Mouse (Mus musculus): ENCODE results near the gene Pdpk1. TPM values are rescaled to one million over a fixed set of nuclear protein-coding genes. Genes with fewer than 3 reads are reported as not detected.

Gene Pdpk1
- total RNA-seq, 2 experiments from 2014 or later, result 52.6 to 60.6 TPM

GRCm38 (mm10) chr17:24045608-24046007 is 105.1 kb downstream of the Pdpk1 start:
- DNase-seq (ENCODE audit: low spot score in 2 of 2), result no peak

DNA sequence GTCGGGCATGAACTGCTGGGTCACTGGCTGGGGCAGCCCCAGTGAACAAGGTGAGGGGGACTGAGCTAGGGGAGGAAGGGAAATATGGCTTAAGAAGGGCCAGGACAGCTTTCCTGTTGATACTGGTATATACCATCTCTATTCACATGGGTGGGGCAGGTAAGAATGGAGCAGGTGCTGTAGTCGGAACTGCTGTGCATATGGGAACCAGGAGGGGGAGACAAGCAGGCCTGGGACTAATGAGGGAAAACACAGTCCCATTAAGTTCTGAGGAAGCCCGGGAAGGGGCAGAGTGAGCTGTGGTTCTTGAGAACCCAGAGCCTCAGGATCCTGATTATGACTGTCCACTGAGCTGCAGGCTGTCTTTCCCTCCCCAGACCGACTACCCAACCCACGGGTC is 106.2 kb downstream of the Pdpk1 start:
- no peak for DNase-seq (ENCODE audit: low spot score in 2 of 2)

DNA sequence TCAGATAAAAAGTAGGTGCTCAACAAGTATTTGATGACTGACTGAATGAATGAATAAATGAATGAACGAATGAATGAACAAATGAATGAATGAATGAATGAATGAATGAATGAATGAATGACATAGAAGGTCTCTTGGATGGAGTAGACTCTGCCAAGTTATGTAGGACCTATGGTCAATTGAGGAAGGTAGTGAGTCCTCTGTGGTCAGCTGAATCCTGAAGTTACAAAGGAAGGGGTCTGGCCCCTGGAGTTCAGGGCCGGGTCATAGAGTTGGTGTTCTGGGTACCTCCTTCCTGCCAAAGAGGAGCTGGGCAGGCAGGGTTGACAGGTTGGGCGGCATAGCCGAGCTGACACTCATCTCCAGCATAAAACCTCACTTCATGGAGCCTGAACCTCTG is 112.9 kb downstream of the Pdpk1 start, which contains the start of gene Prss27:
TSS of gene Prss27 (plus strand) at position 301 of the 400 bp plus-strand sequence.
- no peak for DNase-seq (ENCODE audit: low spot score in 2 of 2)

DNA sequence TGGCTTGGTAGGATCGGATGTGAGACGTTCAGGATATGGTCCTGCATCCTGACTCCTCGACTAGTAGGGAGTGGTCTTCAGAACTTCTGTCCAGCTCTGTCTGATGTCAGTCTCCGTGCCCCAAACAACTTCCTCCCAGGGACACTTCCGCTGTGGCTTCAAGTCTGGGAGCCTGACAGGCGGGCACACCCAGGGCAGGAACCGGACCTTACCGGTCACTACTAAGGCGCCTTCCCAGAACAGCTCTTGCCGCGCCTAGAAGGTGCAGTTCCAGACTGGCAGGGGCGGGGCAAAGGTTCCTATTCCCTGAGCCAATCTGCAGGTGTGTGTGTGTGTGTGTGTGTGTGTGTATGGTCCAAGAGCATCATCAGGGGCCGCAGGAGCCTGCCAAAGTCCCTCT is 113.4 kb downstream of the Pdpk1 start:
- DNase-seq (ENCODE audit: low spot score in 2 of 2), result no peak

DNA sequence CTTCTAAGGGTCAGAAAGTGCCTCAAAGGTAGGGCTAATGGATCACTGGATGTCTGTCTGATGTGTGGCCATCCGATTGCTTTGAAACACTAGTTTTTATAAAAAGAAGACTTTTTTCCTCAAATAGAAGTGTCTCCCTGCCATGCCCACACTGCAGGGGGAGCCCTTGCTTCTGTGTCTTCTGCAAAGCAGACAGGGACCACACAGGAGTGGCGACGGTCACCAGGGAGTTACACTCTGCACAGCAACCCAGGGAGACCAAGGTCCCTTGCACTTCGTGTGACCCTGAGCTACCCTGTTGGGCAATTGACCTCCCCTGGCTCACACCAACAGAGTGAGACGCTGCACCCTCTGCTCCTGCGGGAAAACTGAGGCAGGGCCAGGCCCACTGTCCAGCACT is 113.8 kb downstream of the Pdpk1 start:
- DNase-seq (ENCODE audit: low spot score in 2 of 2), result no peak

DNA sequence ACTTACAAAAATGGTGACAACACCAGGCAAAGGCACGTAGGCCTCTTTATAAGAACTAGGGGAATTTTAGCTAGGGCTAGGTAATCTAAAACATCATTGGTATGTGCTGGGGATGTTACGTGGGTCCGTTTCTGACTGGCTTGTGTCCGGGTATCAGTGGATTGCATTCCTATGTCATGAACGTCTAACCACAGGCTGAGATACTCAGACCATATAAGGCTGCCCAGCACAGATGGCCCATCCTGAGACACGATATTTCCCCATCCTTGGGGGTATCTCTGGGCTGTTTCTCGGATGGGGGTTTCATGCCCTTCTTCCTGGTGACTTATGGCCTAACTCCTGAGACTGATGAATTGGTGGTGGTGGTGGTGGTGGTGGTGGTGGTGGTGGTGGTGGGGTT is 115.6 kb downstream of the Pdpk1 start:
- DNase-seq (ENCODE audit: low spot score in 2 of 2), result no peak

GRCm38 (mm10) chr17:24030551-24030950 is 120.2 kb downstream of the Pdpk1 start:
- DNase-seq (ENCODE audit: low spot score in 2 of 2), result no peak

DNA sequence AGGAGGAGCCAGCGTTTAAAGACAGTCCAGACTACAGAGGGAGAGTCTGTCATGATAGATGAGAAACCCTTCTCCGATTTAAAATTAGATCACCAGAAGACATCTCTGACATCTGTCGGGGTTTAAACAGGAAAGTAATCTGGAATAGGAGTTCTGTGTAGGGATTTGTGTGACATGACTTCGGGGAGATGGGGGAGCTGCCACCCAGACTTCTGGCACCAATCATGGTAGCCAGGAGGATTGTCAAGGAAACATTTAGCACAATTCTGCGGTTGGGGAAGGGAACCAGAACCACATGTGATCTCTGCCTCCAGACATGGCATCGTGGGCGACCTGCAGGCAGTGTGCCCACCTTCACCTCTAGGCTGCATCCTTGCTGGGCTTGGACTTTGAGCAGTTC is 121.2 kb downstream of the Pdpk1 start:
- DNase-seq (ENCODE audit: low spot score in 2 of 2), result no peak

Other genes with a start within 250 kb of the Pdpk1 start
- gene Dcpp3, start 233.5 kb downstream of the Pdpk1 start, total RNA-seq (2021), result not detected
- not detected for gene Sbp, start 209.3 kb downstream of the Pdpk1 start, total RNA-seq (2021)
- not detected for gene Sbpl, start 195.7 kb downstream of the Pdpk1 start, total RNA-seq (2021)
- not detected for gene Prss30, start 170.4 kb downstream of the Pdpk1 start, total RNA-seq (2021)
- gene Prss22, start 152.8 kb downstream of the Pdpk1 start, total RNA-seq (2021), result not detected
- not detected for gene Prss27, start 112.8 kb downstream of the Pdpk1 start, total RNA-seq (2021)
- 10 to 100 TPM; 26.0 to 30.4 TPM for gene Kctd5, start 77.4 kb downstream of the Pdpk1 start, total RNA-seq (2021)
- gene Amdhd2, start 12.8 kb upstream of the Pdpk1 start, total RNA-seq (2021), result 10 to 100 TPM; 20.2 to 24.7 TPM
- 100 to 1,000 TPM; 193 to 194 TPM for gene Atp6v0c, start 18.8 kb upstream of the Pdpk1 start, total RNA-seq (2021)
- gene Tbc1d24, start 54.6 kb upstream of the Pdpk1 start, total RNA-seq (2021), result 10 to 100 TPM; 11.7 to 12.3 TPM
- gene Ntn3, start 58.6 kb upstream of the Pdpk1 start, total RNA-seq (2021), result 1 to 10 TPM; 4.7 to 4.9 TPM
- gene Tedc2, start 69.9 kb upstream of the Pdpk1 start, total RNA-seq (2021), result 1 to 10 TPM; 6.0 to 6.1 TPM
- 10 to 100 TPM; 14.9 to 15.2 TPM for gene Ccnf, start 100.6 kb upstream of the Pdpk1 start, total RNA-seq (2021)
- gene Abca17, start 200.1 kb upstream of the Pdpk1 start, total RNA-seq (2021), result under 1 TPM in 1 of 2 experiments, not detected in 1; 0.10 TPM
- 10 to 100 TPM; 15.9 to 17.0 TPM for gene Abca3, start 201.0 kb upstream of the Pdpk1 start, total RNA-seq (2021)